Comparison of ENCODE assay signal across 9 mouse cellular contexts in genomic region chr4:59340714-59341113, GRCm38 (mm10).
A peak's percentile ranks its signal among the peaks of the same experiment; 100 is the strongest.
DNase-seq lines count a peak whose midpoint lies in the region; ATAC-seq and TF ChIP-seq lines count a peak whose summit lies in the region.
"Had no signal": no experiment of that assay in that cellular context is flagged by ENCODE, and none has a peak within 500 bp of the region (broad histone marks: within the 10 kb centered on the region; RNA-seq: fewer than 3 reads in every experiment).

No protein-coding gene starts in this region.

- no peaks in the 10 kb centered on the region for H3K9me3 ChIP-seq in CH12.LX (replicated peaks; ENCODE audit: low read length)
- H3K9me3 ChIP-seq in forebrain, embryonic 12.5 days, result no peaks in the 10 kb centered on the region
- no peaks in the 10 kb centered on the region for H3K9me3 ChIP-seq in liver, embryonic 16.5 days (replicated peaks; ENCODE audit: control insufficient read depth, low read length)
- H3K9me3 ChIP-seq in neural tube, embryonic 15.5 days (replicated peaks), result no peaks in the 10 kb centered on the region
- H3K9me3 ChIP-seq: heart, embryonic 13.5 days had no signal

- no peak overlapping the region for H3K4me2 ChIP-seq in CH12.LX (ENCODE audit: insufficient read depth, low read depth, poor library complexity, severe bottlenecking)
- H3K4me2 ChIP-seq in forebrain, embryonic 12.5 days, result no peak overlapping the region
- no peak overlapping the region for H3K4me2 ChIP-seq in liver, embryonic 16.5 days (ENCODE audit: low read depth, low read length)
- no peak overlapping the region for H3K4me2 ChIP-seq in neural tube, embryonic 15.5 days
- H3K4me2 ChIP-seq: heart, embryonic 13.5 days had no signal

- DNase-seq in CH12.LX (ENCODE audit: extremely low read depth), result peak; percentile 89
- DNase-seq in c-Kit-positive CD71-negative TER-119-negative erythroid progenitor cells, embryonic 14.5 days (ENCODE audit: low read depth), result peak; percentile 83
- DNase-seq in heart, postnatal 10 days, result peak; percentile 92 to 95
- peak; percentile 93 to 95 for DNase-seq in kidney, postnatal 4 days
- DNase-seq in testis, postnatal 10 days (ENCODE audit: low spot score), result peak; percentile 95

- in situ Hi-C loops in CH12.LX (cut with MboI; ENCODE audit: low pct_ligation_motif_present, low pct_unique_long_range_greater_than_20kb, low sequenced_read_pairs), result loop anchor here (25.0 kb wide), 2 partner anchors 153 to 228 kb away; partner anchors contain the start of gene Ugcg

- no peak overlapping the region for H3K4me3 ChIP-seq in CH12.LX (replicated peaks in 1 of 3; ENCODE audit: low read depth in 2 of 3, low read length in 2 of 3, poor library complexity in 1 of 3)
- H3K4me3 ChIP-seq in forebrain, embryonic 12.5 days (replicated peaks), result no peak overlapping the region
- no peak overlapping the region for H3K4me3 ChIP-seq in liver, embryonic 16.5 days (ENCODE audit: low read depth, low read length)
- no peak overlapping the region for H3K4me3 ChIP-seq in neural tube, embryonic 15.5 days (replicated peaks)
- H3K4me3 ChIP-seq: heart, embryonic 13.5 days had no signal

- no peaks in the 10 kb centered on the region for H3K36me3 ChIP-seq in CH12.LX (replicated peaks in 1 of 2; ENCODE audit: control insufficient read depth in 1 of 2, insufficient read depth in 1 of 2, low read length in 1 of 2)
- no peaks in the 10 kb centered on the region for H3K36me3 ChIP-seq in forebrain, embryonic 12.5 days (replicated peaks)
- no peaks in the 10 kb centered on the region for H3K36me3 ChIP-seq in liver, embryonic 16.5 days (ENCODE audit: control insufficient read depth, insufficient read depth)
- H3K36me3 ChIP-seq in neural tube, embryonic 15.5 days, result no peaks in the 10 kb centered on the region
- H3K36me3 ChIP-seq: heart, embryonic 13.5 days had no signal

- TF ChIP-seq CTCF in CH12.LX (conservative IDR thresholded peaks at IDR 0.05 in 1 of 2, IDR thresholded peaks at IDR 0.05 in 1 of 2; ENCODE audit: low read depth in 2 of 2, low read length in 2 of 2), result peak; percentile 77 to 95

- no peak for TF ChIP-seq EP300 in CH12.LX (IDR thresholded peaks at IDR 0.05; ENCODE audit: low read length)

- no peaks in the 10 kb centered on the region for H3K27me3 ChIP-seq in CH12.LX (replicated peaks)
- no peaks in the 10 kb centered on the region for H3K27me3 ChIP-seq in forebrain, embryonic 12.5 days
- no peaks in the 10 kb centered on the region for H3K27me3 ChIP-seq in liver, embryonic 16.5 days (ENCODE audit: control insufficient read depth, insufficient read depth, low read depth, low read length)
- no peaks in the 10 kb centered on the region for H3K27me3 ChIP-seq in neural tube, embryonic 15.5 days (replicated peaks)
- H3K27me3 ChIP-seq: heart, embryonic 13.5 days had no signal

- TF ChIP-seq RAD21 in CH12.LX (IDR thresholded peaks at IDR 0.05; ENCODE audit: low read depth, low read length), result peak; percentile 97

- no peak overlapping the region for H3K9ac ChIP-seq in CH12.LX (ENCODE audit: insufficient read depth, low read depth)
- H3K9ac ChIP-seq in forebrain, embryonic 12.5 days, result no peak overlapping the region
- no peak overlapping the region for H3K9ac ChIP-seq in liver, embryonic 16.5 days (ENCODE audit: low read depth, low read length)
- H3K9ac ChIP-seq in neural tube, embryonic 15.5 days (replicated peaks), result no peak overlapping the region
- H3K9ac ChIP-seq: heart, embryonic 13.5 days had no signal

- no peak for TF ChIP-seq POLR2A in CH12.LX (IDR thresholded peaks at IDR 0.05; ENCODE audit: low read depth, low read length)

- whole genome bisulfite sequencing in forebrain, embryonic 12.5 days, result 0% methylated on average over 3 of the region's 3 CpGs
- WGBS in liver, embryonic 16.5 days (ENCODE audit: insufficient replicate concordance), result 0% methylated on average over 3 of the region's 3 CpGs
- WGBS in neural tube, embryonic 15.5 days, result 0% methylated on average over 3 of the region's 3 CpGs

- no peaks in the 10 kb centered on the region for H3K79me2 ChIP-seq in CH12.LX (replicated peaks; ENCODE audit: control insufficient read depth, extremely low read depth, insufficient read depth, poor library complexity, severe bottlenecking)

- intact Hi-C loops in heart, postnatal 10 days (cut with DNase I), result loop anchor here (1.0 to 5.0 kb wide), 4 partner anchors 94 to 353 kb away; partner anchors contain the start of genes Ptgr1 and Ugcg

- peak; percentile 87 for ATAC-seq in forebrain, embryonic 12.5 days (ENCODE audit: low FRiP score)
- ATAC-seq in liver, embryonic 16.5 days (ENCODE audit: low read depth), result peak; percentile 65
- ATAC-seq in neural tube, embryonic 15.5 days (ENCODE audit: low FRiP score), result peak; percentile 89

- H3K27ac ChIP-seq in CH12.LX (ENCODE audit: insufficient read depth, low read depth), result no peak overlapping the region
- H3K27ac ChIP-seq in forebrain, embryonic 12.5 days, result no peak overlapping the region
- H3K27ac ChIP-seq in liver, embryonic 16.5 days (ENCODE audit: low read length), result no peak overlapping the region
- no peak overlapping the region for H3K27ac ChIP-seq in neural tube, embryonic 15.5 days (replicated peaks)
- H3K27ac ChIP-seq: heart, embryonic 13.5 days had no signal

- dilution Hi-C loops in CH12.LX (cut with MboI; ENCODE audit: extremely low pct_ligation_motif_present, extremely low pct_unique_long_range_greater_than_20kb, low sequenced_read_pairs), result no loop called here

- peaks cover 8 to 41% of the 10 kb centered on the region in 2 experiments for H3K4me1 ChIP-seq in CH12.LX (ENCODE audit: control insufficient read depth in 1 of 2, insufficient read depth in 2 of 2)
- H3K4me1 ChIP-seq in forebrain, embryonic 12.5 days, result peaks cover 8% of the 10 kb centered on the region
- no peaks in the 10 kb centered on the region; the same call in 1 of the 2 replicates for H3K4me1 ChIP-seq in liver, embryonic 16.5 days (ENCODE audit: control insufficient read depth, low read depth, low read length)
- peaks cover 5% of the 10 kb centered on the region for H3K4me1 ChIP-seq in neural tube, embryonic 15.5 days

TF ChIP-seq in CH12.LX, 34 proteins besides CTCF, POLR2A, EP300 and RAD21:
- TF ChIP-seq ZC3H11A (IDR thresholded peaks at IDR 0.05; ENCODE audit: low read depth, low read length) (peak; percentile 92), SMC3 (IDR thresholded peaks at IDR 0.05; ENCODE audit: low read depth, low read length) (peak; percentile 99), ETS1 (conservative IDR thresholded peaks at IDR 0.05; ENCODE audit: low read depth, low read length) (no peak)
TF ChIP-seq in CH12.LX: peak in this region for 2.
